Mouse (Mus musculus): ENCODE data around the gene Chrnb1.

DNA sequence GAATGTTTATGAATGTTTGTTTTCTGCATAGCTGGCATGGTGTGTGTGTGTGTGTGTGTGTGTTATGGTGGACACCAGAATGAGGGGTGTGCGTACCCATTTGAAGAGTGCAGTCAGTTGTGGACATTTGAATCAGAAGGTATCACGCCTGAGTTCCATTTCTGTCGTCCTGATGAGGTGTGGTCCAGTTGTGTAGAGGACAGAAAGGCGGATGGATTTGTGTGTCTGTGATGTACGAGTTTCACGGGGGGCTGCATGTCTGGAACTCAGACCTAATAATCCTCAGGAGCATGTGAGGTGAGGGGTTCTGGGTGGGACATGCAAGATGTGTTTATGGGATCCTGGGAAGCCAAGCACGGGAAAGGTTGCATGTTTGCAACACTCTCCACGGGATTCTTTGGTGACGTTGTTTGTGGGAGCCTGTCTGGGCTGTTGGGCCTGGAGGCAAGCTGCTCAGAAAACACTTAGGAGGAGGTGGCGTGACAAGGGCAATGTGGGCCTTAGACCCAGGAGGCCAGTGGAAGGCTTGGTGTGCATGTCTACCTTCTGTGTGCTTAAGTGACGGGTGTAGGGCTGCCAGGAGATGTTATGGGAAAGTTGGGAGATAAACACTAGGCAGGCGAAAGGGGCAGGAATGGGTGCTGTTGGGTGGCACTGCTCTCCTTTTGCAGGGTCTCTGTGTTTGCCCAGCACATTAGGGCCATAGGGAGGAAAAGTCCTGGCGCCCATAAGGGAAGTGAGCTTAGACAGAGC, 28.7 kb downstream of the Chrnb1 start:
- TF ChIP-seq GATA1 (IDR thresholded peaks at IDR 0.05; ENCODE audit: borderline replicate concordance, low read length), result no peak
- TF ChIP-seq FLI1 (IDR thresholded peaks at IDR 0.05; ENCODE audit: low read length), result no peak
